Mouse (Mus musculus) kidney, postnatal 0 days (tissue): Measurements from ENCODE around the gene Rundc1. TPM values are rescaled to one million over a fixed set of nuclear protein-coding genes. Genes with fewer than 3 reads are reported as not detected.
"Not testable (repeated sequence)": the region's sequence is repeated elsewhere in the genome, so short reads cannot be mapped to it uniquely, and the experiment has no call there.

Experiments used
- ATAC-seq: fragments of 200-750 bp; cut with Nextera tagmentation; replicated peaks from 2 replicates; pipeline ENCODE4 v1.8.0; 2017; ENCODE audit warnings: low read depth, moderate number of reproducible peaks, moderate TSS enrichment, moderate library complexity; ENCODE audit not compliant: low FRiP score
- DNase-seq: peaks from one replicate; pipeline ENCODE4 v3.0.0-alpha.2; 2016; ENCODE audit warnings: low spot score
- H3K27ac ChIP-seq: fragments of 300-500 bp; sonication (generic); 2 replicates; pipeline ENCODE4 v1.5.1; 2014; ENCODE audit warnings: mild to moderate bottlenecking
- H3K27me3 ChIP-seq: fragments of 300-500 bp; sonication (generic); 2 replicates; pipeline ENCODE4 v1.6.1; 2014; ENCODE audit warnings: low read length, mixed read lengths; ENCODE audit not compliant: insufficient read depth
- H3K36me3 ChIP-seq: fragments of 300-500 bp; sonication (generic); 2 replicates; pipeline ENCODE4 v1.6.1; 2014; ENCODE audit warnings: low read length, mixed read lengths; ENCODE audit not compliant: insufficient read depth
- H3K4me1 ChIP-seq: fragments of 300-500 bp; sonication (generic); replicated peaks from 2 replicates; pipeline ENCODE4 v1.6.1; 2014; ENCODE audit warnings: antibody characterized with exemption, low read length, mixed read lengths; ENCODE audit not compliant: insufficient read depth
- H3K4me2 ChIP-seq: fragments of 300-500 bp; sonication (generic); 2 replicates; pipeline ENCODE4 v1.6.1; 2014; ENCODE audit warnings: mild to moderate bottlenecking, low read length, moderate library complexity, mixed read lengths
- H3K4me3 ChIP-seq: fragments of 300-500 bp; sonication (generic); replicated peaks from 2 replicates; pipeline ENCODE4 v1.5.1; 2014; ENCODE audit warnings: low read depth, low read length
- H3K9ac ChIP-seq: fragments of 300-500 bp; sonication (generic); 2 replicates; pipeline ENCODE4 v1.6.1; 2014; ENCODE audit warnings: low read depth, low read length
- H3K9me3 ChIP-seq: fragments of 300-500 bp; sonication (generic); replicated peaks from 2 replicates; pipeline ENCODE4 v1.6.1; 2016; ENCODE audit warnings: low read length, inconsistent platforms, mixed read lengths
- CTCF ChIP-seq: IDR thresholded peaks from 2 replicates; pipeline ENCODE4 v1.5.1; 2016; ENCODE audit warnings: antibody characterized with exemption, low read depth, mild to moderate bottlenecking, moderate library complexity
- WGBS: fragments of 180-500 bp; shearing (Covaris S2); extraction: QIAGEN DNeasy Blood & Tissue Kit; methylation state at CpG from one replicate; pipeline ENCODE4 v1.1.7; 2014; 5-methylcytosine and 5-hydroxymethylcytosine counted together
- polyA plus RNA-seq: library from polyadenylated mRNA; unstranded; fragments of >200 nt; fragmentation: Nextera tagmentation; extraction: Ambion mirVana; gene quantifications from 2 replicates; pipeline ENCODE4 v1.2.1, GENCODE M21; 2015

Rundc1 gene
- polyA plus RNA-seq, result 17.9 and 19.6 TPM in 2 replicates

GRCm38 (mm10) chr11:101424925-101425813, at the start of gene Rundc1, which contains the start of gene Ptges3l:
Rundc1 (plus strand) TSS chr11:101425085.
Ptges3l (minus strand) TSS chr11:101425333.
- Histone ChIP-seq H3K9me3 (no peaks in the 10 kb centered on the region), H3K4me3 (peak within 1 kb of the TSS; percentile 91), H3K4me2 (peak within 1 kb of the TSS; percentile 85), H3K27ac (peak within 1 kb of the TSS; percentile 87), H3K36me3 (peaks cover 5% of the 10 kb centered on the region; the same call in 1 of the 2 replicates), H3K27me3 (no peaks in the 10 kb centered on the region), H3K9ac (peak within 1 kb of the TSS; percentile 83), H3K4me1 (peaks cover 18% of the 10 kb centered on the region; the same call in 1 of the 2 replicates)
- peak; percentile 91 for ATAC-seq
- WGBS, result under 1% methylated on average over 75 of the region's 81 CpGs
- TF ChIP-seq CTCF, result peak; percentile 59
- DNase-seq, result peak; percentile 99

GRCm38 (mm10) chr11:101378196-101378595, 46.7 kb upstream of the Rundc1 start:
- H3K4me1 ChIP-seq, H3K27ac ChIP-seq, ATAC-seq, H3K36me3 ChIP-seq, H3K9ac ChIP-seq, H3K4me2 ChIP-seq, H3K9me3 ChIP-seq, H3K27me3 ChIP-seq, H3K4me3 ChIP-seq, DNase-seq: not testable (repeated sequence)
- WGBS, result 93% methylated on average over 8 of the region's 8 CpGs

GRCm38 (mm10) chr11:101378926-101379325, 46.0 kb upstream of the Rundc1 start:
- no peak for DNase-seq
- no peak overlapping the region for H3K4me2 ChIP-seq
- TF ChIP-seq CTCF, result no peak
- H3K36me3 ChIP-seq, result no peaks in the 10 kb centered on the region
- H3K4me3 ChIP-seq, result no peak overlapping the region
- 81% methylated on average over 6 of the region's 6 CpGs for WGBS
- no peak overlapping the region for H3K27ac ChIP-seq
- ATAC-seq, result peak; percentile 50; the same call in 1 of the 2 replicates
- H3K27me3 ChIP-seq, result no peaks in the 10 kb centered on the region
- H3K9me3 ChIP-seq, result no peaks in the 10 kb centered on the region
- no peak overlapping the region for H3K9ac ChIP-seq
- no peaks in the 10 kb centered on the region for H3K4me1 ChIP-seq

- Histone ChIP-seq H3K4me1 (no peaks in the 10 kb centered on the region), H3K36me3 (no peaks in the 10 kb centered on the region), H3K4me2 (no peak overlapping the region), H3K9me3 (no peaks in the 10 kb centered on the region), H3K4me3 (no peak overlapping the region), H3K27ac (no peak overlapping the region), H3K27me3 (no peaks in the 10 kb centered on the region), H3K9ac (no peak overlapping the region)
- TF ChIP-seq CTCF, result no peak
- ATAC-seq (no peak), DNase-seq (no peak)
- WGBS, result 12% methylated on average over 4 of the region's 4 CpGs
Observed at GRCm38 (mm10) chr11:101381817-101382216, 43.1 kb upstream of the Rundc1 start.

- Histone ChIP-seq H3K9ac (no peak overlapping the region), H3K4me1 (no peaks in the 10 kb centered on the region), H3K9me3 (no peaks in the 10 kb centered on the region), H3K27ac (no peak overlapping the region), H3K4me3 (no peak overlapping the region), H3K27me3 (no peaks in the 10 kb centered on the region), H3K4me2 (no peak overlapping the region), H3K36me3 (no peaks in the 10 kb centered on the region)
- peak; percentile 49; the same call in 1 of the 2 replicates for ATAC-seq
- peak; percentile 96 for DNase-seq
- peak; percentile 99 for TF ChIP-seq CTCF
- 0% methylated on average over 8 of the region's 8 CpGs for WGBS
Observed at GRCm38 (mm10) chr11:101395110-101395509, 29.8 kb upstream of the Rundc1 start.

GRCm38 (mm10) chr11:101415306-101415705, 9.6 kb upstream of the Rundc1 start:
- Histone ChIP-seq H3K9ac (no peak overlapping the region), H3K4me2 (no peak overlapping the region), H3K27me3 (no peaks in the 10 kb centered on the region), H3K27ac (no peak overlapping the region), H3K36me3 (peaks cover 28% of the 10 kb centered on the region), H3K4me3 (no peak overlapping the region), H3K4me1 (no peaks in the 10 kb centered on the region), H3K9me3 (no peaks in the 10 kb centered on the region)
- ATAC-seq (no peak), DNase-seq (peak; percentile 22)
- peak; percentile 34 for TF ChIP-seq CTCF
- 79% methylated on average over 2 of the region's 2 CpGs for WGBS
